Mouse (Mus musculus): ENCODE measurements around the gene Prn.

DNA sequence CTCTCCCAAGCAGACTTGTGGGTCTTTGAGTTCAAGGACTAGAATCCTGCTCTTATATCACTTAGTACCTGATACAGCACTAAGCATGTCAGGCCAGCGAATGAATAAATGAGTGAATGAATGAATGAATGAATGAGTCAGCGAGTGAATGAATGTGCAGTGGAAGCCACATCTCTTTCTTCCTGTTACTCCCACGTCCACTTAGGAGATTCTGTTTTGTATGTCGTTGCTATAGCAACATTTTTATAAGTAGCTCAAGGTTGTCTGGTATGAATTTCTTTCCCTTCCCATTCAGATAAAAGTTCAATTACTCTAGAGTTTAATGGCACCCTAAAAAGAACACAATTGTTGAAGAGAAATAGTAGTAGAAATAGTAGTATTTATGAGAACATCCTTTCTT, 61.3 kb downstream of the Prn start:
- TF ChIP-seq POLR2A (IDR thresholded peaks at IDR 0.05; ENCODE audit: extremely low read depth, insufficient read depth, low read length) (no peak), CTCF (IDR thresholded peaks at IDR 0.05; ENCODE audit: extremely low read depth, insufficient read depth, low read length) (no peak)
